Mouse (Mus musculus) regulatory T cell (primary cell): ENCODE measurements at regions not wholly inside any gene's neighbourhood (a gene's known extent, or its start where the extent isn't known, plus 50 kb on each side); places are given as distances from the start of the nearest gene placed in this dataset.
"Not testable (repeated sequence)": the region's sequence is repeated elsewhere in the genome, so short reads cannot be mapped to it uniquely, and the experiment has no call there.

Experiments used
- in situ Hi-C: fragments of 300-600 bp; cut with MboI, MseI; formaldehyde crosslinking; loops from one replicate; pipeline ENCODE4 v1.15.1; 2025; ENCODE audit warnings: high pct_unique_total_duplicates

DNA sequence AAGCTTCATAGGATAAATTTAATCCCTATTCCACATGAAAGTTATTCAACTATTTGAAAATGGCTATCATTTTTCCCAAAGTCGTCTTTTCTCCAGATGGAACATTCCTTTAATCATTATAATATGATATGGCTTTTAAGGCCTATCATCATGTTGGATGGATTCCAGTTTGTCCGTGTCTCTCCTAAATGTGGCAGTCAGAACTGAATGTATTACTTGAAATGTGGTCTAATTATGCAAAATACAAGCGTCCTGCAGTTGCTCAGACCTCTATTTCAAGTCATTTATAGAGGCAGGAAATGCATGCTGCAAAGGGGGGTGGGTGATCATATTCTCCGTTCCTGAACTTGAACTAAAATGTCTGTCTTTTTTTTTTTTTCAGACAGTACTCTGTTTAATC lies 88.5 kb upstream of the Adgrl2 start:
- in situ Hi-C loops, result no loop called here

- in situ Hi-C loops, result no loop called here
Measured at GRCm38 (mm10) chr3:149076928-149077551, 86.7 kb upstream of the Adgrl2 start.

GRCm38 (mm10) chr3:149075488-149075851 lies 85.1 kb upstream of the Adgrl2 start:
- in situ Hi-C loops, result no loop called here

GRCm38 (mm10) chr3:149074658-149075487 lies 84.5 kb upstream of the Adgrl2 start:
- in situ Hi-C loops, result no loop called here

- in situ Hi-C loops, result no loop called here
Measured at GRCm38 (mm10) chr3:149070201-149070600, 79.8 kb upstream of the Adgrl2 start.

- in situ Hi-C loops, result no loop called here
Measured at GRCm38 (mm10) chr3:149069436-149069835, 79.1 kb upstream of the Adgrl2 start.

DNA sequence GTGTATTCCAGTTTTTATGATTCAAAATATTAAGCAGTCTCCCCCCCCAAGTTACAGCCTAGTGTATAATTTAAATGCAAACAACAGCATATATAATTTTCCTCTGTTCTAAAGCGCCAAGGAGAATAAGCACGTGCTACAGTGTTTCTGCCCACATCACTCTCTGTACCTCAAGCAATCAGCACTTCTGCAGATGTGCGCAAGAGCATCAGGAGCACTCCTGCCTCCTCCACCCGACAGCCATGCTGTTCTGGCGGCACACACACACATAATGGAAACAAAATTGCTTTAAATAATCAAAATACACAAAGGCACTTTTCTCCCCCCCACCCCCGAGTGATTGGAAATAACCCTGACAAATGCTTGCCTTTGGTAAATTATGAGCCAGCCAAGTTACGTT lies 78.5 kb upstream of the Adgrl2 start:
- in situ Hi-C loops, result no loop called here

DNA sequence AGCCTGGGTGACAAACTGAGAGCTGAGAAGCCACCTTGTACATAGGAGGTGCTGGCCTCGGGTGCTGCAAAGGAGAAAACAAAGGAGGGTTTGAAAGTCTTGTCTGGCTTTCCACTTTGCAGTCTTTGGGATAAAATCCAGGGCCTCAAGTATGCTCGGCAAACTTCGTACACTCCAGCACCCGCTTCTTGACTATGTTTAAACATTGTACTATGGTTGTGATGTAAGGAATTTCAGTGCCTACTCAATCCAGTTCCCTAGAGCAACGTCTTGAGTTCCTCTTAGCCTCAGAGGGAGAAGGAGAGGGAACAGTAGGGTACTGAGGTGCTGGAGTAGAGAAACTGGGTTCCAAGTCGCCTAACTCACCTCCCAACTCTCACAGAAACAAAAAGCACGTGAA lies 77.4 kb upstream of the Adgrl2 start:
- in situ Hi-C loops, result no loop called here

DNA sequence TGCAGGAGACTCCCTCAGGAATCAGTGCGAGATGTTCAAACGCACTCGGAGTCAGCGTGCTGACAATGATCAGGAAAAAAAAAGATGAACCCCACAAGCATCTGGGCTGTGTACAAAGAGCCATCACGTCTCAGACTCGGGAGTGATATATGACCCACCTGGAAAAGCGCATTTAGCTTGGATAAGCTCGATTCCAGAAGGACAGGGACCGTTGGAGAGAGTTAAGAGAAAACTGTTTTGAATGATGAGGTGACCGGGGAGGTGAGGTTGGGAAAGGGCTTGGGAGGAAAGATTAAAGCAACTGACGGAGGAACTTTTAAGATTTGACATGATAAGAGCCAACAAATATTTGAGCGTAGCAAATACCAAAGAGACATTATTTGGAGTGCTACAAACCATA lies 64.7 kb upstream of the Adgrl2 start:
- in situ Hi-C loops, result no loop called here

- in situ Hi-C loops, result not testable (repeated sequence)
Measured at GRCm38 (mm10) chr3:149052295-149052902, 62.0 kb upstream of the Adgrl2 start.

GRCm38 (mm10) chr3:149045343-149045742 lies 55.0 kb upstream of the Adgrl2 start:
- in situ Hi-C loops, result no loop called here

DNA sequence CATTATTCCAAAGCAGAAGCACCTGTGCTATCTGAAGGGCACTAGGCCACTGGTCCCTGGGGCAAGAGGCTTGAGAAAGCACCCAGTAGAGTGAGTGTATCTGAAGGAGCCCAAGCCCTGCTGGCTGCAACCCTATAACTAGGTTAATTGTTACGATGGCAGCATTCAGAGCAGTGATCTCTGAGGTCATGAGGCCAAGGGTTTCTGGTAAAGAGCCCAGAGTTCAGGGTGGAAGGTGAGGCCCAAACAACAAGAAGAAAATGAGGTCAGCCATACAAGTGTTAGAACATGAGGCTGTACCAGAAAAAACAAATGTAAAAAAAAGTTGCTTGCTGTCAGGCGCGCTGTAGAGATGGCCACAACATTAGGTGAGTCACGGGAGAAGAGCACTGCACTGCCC lies 53.5 kb upstream of the Adgrl2 start:
- in situ Hi-C loops, result no loop called here

DNA sequence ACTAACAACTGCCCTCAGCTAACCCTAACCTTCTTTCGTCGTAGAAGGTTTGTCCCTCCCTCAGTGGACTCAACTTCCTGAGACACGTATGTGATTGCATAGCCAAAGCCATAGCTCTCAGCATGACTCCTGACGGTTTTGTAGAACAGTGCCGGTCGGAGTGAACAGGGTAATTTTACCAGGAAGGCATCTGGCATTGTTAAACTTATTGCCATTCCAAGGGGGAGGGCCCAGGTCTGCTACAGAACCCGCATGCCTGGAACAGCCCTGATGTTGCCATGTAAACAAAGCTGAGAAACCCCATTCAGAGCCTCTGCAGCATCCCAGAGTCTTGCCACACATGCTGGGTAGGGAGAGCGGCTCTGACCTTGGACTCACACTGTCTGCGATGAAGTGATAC lies 52.2 kb upstream of the Adgrl2 start:
- in situ Hi-C loops, result no loop called here

GRCm38 (mm10) chr3:149041188-149041587 lies 50.8 kb upstream of the Adgrl2 start:
- in situ Hi-C loops, result no loop called here
